Mouse (Mus musculus) megakaryocyte progenitor cell, adult 5-6 weeks (primary cell): ENCODE measurements around the gene Prrx2. TPM values are rescaled to one million over a fixed set of nuclear protein-coding genes. Genes with fewer than 3 reads are reported as not detected.

Source experiments
- total RNA-seq, 2 experiments: library from RNA; stranded (forward) in 1 of 2; stranded (reverse) in 1 of 2; fragments of 157-497, 149-512 nt in 1 of 2; fragments of 200-1000 nt in 1 of 2; gene quantifications; 2 replicates each; pipeline versions ENCODE4 v1.2.3 to v1.2.4; 2015 to 2017

Gene Prrx2
- total RNA-seq, 2 experiments from 2014 or later = not detected

Other genes with a start within 250 kb of the Prrx2 start
- gene Cstad, start 239.9 kb upstream of the Prrx2 start, total RNA-seq (2015) = 1.3 TPM in 1 of 2 replicates, not detected in the other
- gene Cstad, start 239.9 kb upstream of the Prrx2 start, total RNA-seq (2017) = not detected in 2 replicates
- gene 1700001O22Rik, start 31.3 kb upstream of the Prrx2 start, total RNA-seq (2015) = not detected in 2 replicates
- gene 1700001O22Rik, start 31.3 kb upstream of the Prrx2 start, total RNA-seq (2017) = not detected in 2 replicates
- gene Ntmt1, start 27.1 kb upstream of the Prrx2 start, total RNA-seq (2015) = 15.4 and 20.2 TPM in 2 replicates
- 15.4 and 19.9 TPM in 2 replicates for gene Ntmt1, start 27.1 kb upstream of the Prrx2 start, total RNA-seq (2017)
- gene Asb6, start 4.6 kb upstream of the Prrx2 start, total RNA-seq (2015) = 8.2 and 11.0 TPM in 2 replicates
- gene Asb6, start 4.6 kb upstream of the Prrx2 start, total RNA-seq (2017) = 23.9 and 24.2 TPM in 2 replicates
- 0.17 and 1.1 TPM in 2 replicates for gene Ptges, start 94.9 kb downstream of the Prrx2 start, total RNA-seq (2015)
- 0.71 and 2.6 TPM in 2 replicates for gene Ptges, start 94.9 kb downstream of the Prrx2 start, total RNA-seq (2017)
- 28.6 and 29.4 TPM in 2 replicates for gene Tor1b, start 118.0 kb downstream of the Prrx2 start, total RNA-seq (2015)
- 36.4 and 38.9 TPM in 2 replicates for gene Tor1b, start 118.0 kb downstream of the Prrx2 start, total RNA-seq (2017)
- gene Tor1a, start 133.0 kb downstream of the Prrx2 start, total RNA-seq (2015) = 63.5 and 65.1 TPM in 2 replicates
- 71.7 and 96.5 TPM in 2 replicates for gene Tor1a, start 133.0 kb downstream of the Prrx2 start, total RNA-seq (2017)
- 40.5 and 43.3 TPM in 2 replicates for gene BC005624, start 147.2 kb downstream of the Prrx2 start, total RNA-seq (2015)
- gene BC005624, start 147.2 kb downstream of the Prrx2 start, total RNA-seq (2017) = 68.0 and 73.9 TPM in 2 replicates
- 1.9 and 2.2 TPM in 2 replicates for gene Usp20, start 147.3 kb downstream of the Prrx2 start, total RNA-seq (2015)
- gene Usp20, start 147.3 kb downstream of the Prrx2 start, total RNA-seq (2017) = 2.7 TPM in 2 replicates